Mouse (Mus musculus): ENCODE measurements at regions not wholly inside any gene's neighbourhood (a gene's known extent, or its start where the extent isn't known, plus 50 kb on each side); places are given as distances from the start of the nearest gene placed in this dataset.
"Not testable (repeated sequence)": the region's sequence is repeated elsewhere in the genome, so short reads cannot be mapped to it uniquely, and the experiment has no call there.

- WGBS = 90% methylated on average over 2 of the region's 2 CpGs
- ATAC-seq (ENCODE audit: insufficient number of reproducible peaks, low FRiP score, low TSS enrichment, low read depth) (no peak), DNase-seq (ENCODE audit: low spot score) (no peak)
- H3K27me3 ChIP-seq (ENCODE audit: control insufficient read depth, insufficient read depth, low read length) = no peaks in the 10 kb centered on the region
- H3K27ac ChIP-seq (replicated peaks; ENCODE audit: low read depth, low read length) = no peak overlapping the region
- no peaks in the 10 kb centered on the region for H3K4me1 ChIP-seq (ENCODE audit: control insufficient read depth, insufficient read depth, low read length)
- H3K9me3 ChIP-seq (ENCODE audit: control insufficient read depth, low read length) = no peaks in the 10 kb centered on the region
- no peaks in the 10 kb centered on the region for H3K36me3 ChIP-seq (ENCODE audit: control insufficient read depth, insufficient read depth, low read length)
- H3K4me2 ChIP-seq (ENCODE audit: low read depth, severe bottlenecking) = no peak overlapping the region
- H3K4me3 ChIP-seq (ENCODE audit: low read depth, low read length) = no peak overlapping the region
- no peak overlapping the region for H3K9ac ChIP-seq (ENCODE audit: low read length)
Measured at GRCm38 (mm10) chr1:108102607-108103006, 512.8 kb downstream of the Serpinb8 start.

- Histone ChIP-seq H3K4me3 (ENCODE audit: low read depth, low read length) (no peak overlapping the region), H3K4me1 (ENCODE audit: control insufficient read depth, insufficient read depth, low read length) (no peaks in the 10 kb centered on the region), H3K9me3 (ENCODE audit: control insufficient read depth, low read length) (no peaks in the 10 kb centered on the region), H3K27ac (replicated peaks; ENCODE audit: low read depth, low read length) (no peak overlapping the region), H3K27me3 (ENCODE audit: control insufficient read depth, insufficient read depth, low read length) (no peaks in the 10 kb centered on the region), H3K4me2 (ENCODE audit: low read depth, severe bottlenecking) (no peak overlapping the region), H3K9ac (ENCODE audit: low read length) (no peak overlapping the region), H3K36me3 (ENCODE audit: control insufficient read depth, insufficient read depth, low read length) (no peaks in the 10 kb centered on the region)
- no peak for ATAC-seq (ENCODE audit: insufficient number of reproducible peaks, low FRiP score, low TSS enrichment, low read depth)
- no peak for DNase-seq (ENCODE audit: low spot score)
Measured at GRCm38 (mm10) chr1:108110984-108111383, 521.2 kb downstream of the Serpinb8 start.

GRCm38 (mm10) chr1:108127393-108127792 is 537.6 kb downstream of the Serpinb8 start:
- H3K4me1 ChIP-seq (ENCODE audit: control insufficient read depth, insufficient read depth, low read length) = no peaks in the 10 kb centered on the region
- no peaks in the 10 kb centered on the region for H3K36me3 ChIP-seq (ENCODE audit: control insufficient read depth, insufficient read depth, low read length)
- H3K27ac ChIP-seq (replicated peaks; ENCODE audit: low read depth, low read length) = no peak overlapping the region
- H3K27me3 ChIP-seq (ENCODE audit: control insufficient read depth, insufficient read depth, low read length) = no peaks in the 10 kb centered on the region
- no peaks in the 10 kb centered on the region for H3K9me3 ChIP-seq (ENCODE audit: control insufficient read depth, low read length)
- DNase-seq (ENCODE audit: low spot score) (no peak), ATAC-seq (ENCODE audit: insufficient number of reproducible peaks, low FRiP score, low TSS enrichment, low read depth) (no peak)
- no peak overlapping the region for H3K4me2 ChIP-seq (ENCODE audit: low read depth, severe bottlenecking)
- 89% methylated on average over 4 of the region's 4 CpGs for WGBS
- no peak overlapping the region for H3K4me3 ChIP-seq (ENCODE audit: low read depth, low read length)
- no peak overlapping the region for H3K9ac ChIP-seq (ENCODE audit: low read length)

- WGBS = 88% methylated on average over 1 of the region's 1 CpGs
- Histone ChIP-seq H3K27ac (replicated peaks; ENCODE audit: low read depth, low read length) (no peak overlapping the region), H3K4me2 (ENCODE audit: low read depth, severe bottlenecking) (no peak overlapping the region), H3K9me3 (ENCODE audit: control insufficient read depth, low read length) (no peaks in the 10 kb centered on the region), H3K9ac (ENCODE audit: low read length) (no peak overlapping the region), H3K4me1 (ENCODE audit: control insufficient read depth, insufficient read depth, low read length) (no peaks in the 10 kb centered on the region), H3K4me3 (ENCODE audit: low read depth, low read length) (no peak overlapping the region), H3K36me3 (ENCODE audit: control insufficient read depth, insufficient read depth, low read length) (no peaks in the 10 kb centered on the region), H3K27me3 (ENCODE audit: control insufficient read depth, insufficient read depth, low read length) (no peaks in the 10 kb centered on the region)
- DNase-seq (ENCODE audit: low spot score) (no peak), ATAC-seq (ENCODE audit: insufficient number of reproducible peaks, low FRiP score, low TSS enrichment, low read depth) (no peak)
Measured at GRCm38 (mm10) chr1:108132006-108132405, 542.2 kb downstream of the Serpinb8 start.

- not testable (repeated sequence) for H3K36me3 ChIP-seq (ENCODE audit: control insufficient read depth, insufficient read depth, low read length); H3K4me3 ChIP-seq (ENCODE audit: low read depth, low read length); DNase-seq (ENCODE audit: low spot score); H3K9me3 ChIP-seq (ENCODE audit: control insufficient read depth, low read length); H3K4me1 ChIP-seq (ENCODE audit: control insufficient read depth, insufficient read depth, low read length); H3K4me2 ChIP-seq (ENCODE audit: low read depth, severe bottlenecking); ATAC-seq (ENCODE audit: insufficient number of reproducible peaks, low FRiP score, low TSS enrichment, low read depth); H3K27ac ChIP-seq (replicated peaks; ENCODE audit: low read depth, low read length); H3K27me3 ChIP-seq (ENCODE audit: control insufficient read depth, insufficient read depth, low read length); H3K9ac ChIP-seq (ENCODE audit: low read length)
- 77% methylated on average over 5 of the region's 5 CpGs for WGBS
Measured at GRCm38 (mm10) chr1:108135346-108135745, 545.5 kb downstream of the Serpinb8 start.

GRCm38 (mm10) chr1:108144114-108144513 is 554.3 kb downstream of the Serpinb8 start:
- H3K9me3 ChIP-seq (ENCODE audit: control insufficient read depth, low read length) = no peaks in the 10 kb centered on the region
- H3K36me3 ChIP-seq (ENCODE audit: control insufficient read depth, insufficient read depth, low read length) = no peaks in the 10 kb centered on the region
- 76% methylated on average over 1 of the region's 1 CpGs for WGBS

GRCm38 (mm10) chr1:108181350-108182167 is 591.8 kb downstream of the Serpinb8 start:
- Histone ChIP-seq H3K4me1 (ENCODE audit: control insufficient read depth, insufficient read depth, low read length) (no peaks in the 10 kb centered on the region), H3K27ac (replicated peaks; ENCODE audit: low read depth, low read length) (no peak overlapping the region), H3K9me3 (ENCODE audit: control insufficient read depth, low read length) (no peaks in the 10 kb centered on the region), H3K4me2 (ENCODE audit: low read depth, severe bottlenecking) (no peak overlapping the region), H3K4me3 (ENCODE audit: low read depth, low read length) (no peak overlapping the region), H3K27me3 (ENCODE audit: control insufficient read depth, insufficient read depth, low read length) (no peaks in the 10 kb centered on the region), H3K9ac (ENCODE audit: low read length) (no peak overlapping the region), H3K36me3 (ENCODE audit: control insufficient read depth, insufficient read depth, low read length) (no peaks in the 10 kb centered on the region)
- ATAC-seq (ENCODE audit: insufficient number of reproducible peaks, low FRiP score, low TSS enrichment, low read depth) = no peak
- no peak for DNase-seq (ENCODE audit: low spot score)
- WGBS = 21% methylated on average over 3 of the region's 3 CpGs

More at GRCm38 (mm10) chr1:108144114-108144513, 554.3 kb downstream of the Serpinb8 start:
- Histone ChIP-seq H3K9ac (ENCODE audit: low read length) (no peak overlapping the region), H3K27ac (replicated peaks; ENCODE audit: low read depth, low read length) (no peak overlapping the region), H3K4me2 (ENCODE audit: low read depth, severe bottlenecking) (no peak overlapping the region), H3K4me3 (ENCODE audit: low read depth, low read length) (no peak overlapping the region), H3K27me3 (ENCODE audit: control insufficient read depth, insufficient read depth, low read length) (no peaks in the 10 kb centered on the region), H3K4me1 (ENCODE audit: control insufficient read depth, insufficient read depth, low read length) (no peaks in the 10 kb centered on the region)
- DNase-seq (ENCODE audit: low spot score) (no peak), ATAC-seq (ENCODE audit: insufficient number of reproducible peaks, low FRiP score, low TSS enrichment, low read depth) (no peak)

GRCm38 (mm10) chr1:108182168-108182539 is 592.3 kb downstream of the Serpinb8 start:
- Histone ChIP-seq H3K36me3 (ENCODE audit: control insufficient read depth, insufficient read depth, low read length) (no peaks in the 10 kb centered on the region), H3K27ac (replicated peaks; ENCODE audit: low read depth, low read length) (no peak overlapping the region), H3K27me3 (ENCODE audit: control insufficient read depth, insufficient read depth, low read length) (no peaks in the 10 kb centered on the region), H3K4me2 (ENCODE audit: low read depth, severe bottlenecking) (no peak overlapping the region), H3K9ac (ENCODE audit: low read length) (no peak overlapping the region), H3K4me1 (ENCODE audit: control insufficient read depth, insufficient read depth, low read length) (no peaks in the 10 kb centered on the region), H3K9me3 (ENCODE audit: control insufficient read depth, low read length) (no peaks in the 10 kb centered on the region), H3K4me3 (ENCODE audit: low read depth, low read length) (no peak overlapping the region)
- DNase-seq (ENCODE audit: low spot score) (no peak), ATAC-seq (ENCODE audit: insufficient number of reproducible peaks, low FRiP score, low TSS enrichment, low read depth) (no peak)
- 58% methylated on average over 4 of the region's 4 CpGs for WGBS

- no peaks in the 10 kb centered on the region for H3K36me3 ChIP-seq (ENCODE audit: control insufficient read depth, insufficient read depth, low read length)
- no peak overlapping the region for H3K9ac ChIP-seq (ENCODE audit: low read length)
- WGBS = 68% methylated on average over 1 of the region's 1 CpGs
- H3K27me3 ChIP-seq (ENCODE audit: control insufficient read depth, insufficient read depth, low read length) = no peaks in the 10 kb centered on the region
- no peak overlapping the region for H3K4me3 ChIP-seq (ENCODE audit: low read depth, low read length)
- no peak for ATAC-seq (ENCODE audit: insufficient number of reproducible peaks, low FRiP score, low TSS enrichment, low read depth)
- H3K9me3 ChIP-seq (ENCODE audit: control insufficient read depth, low read length) = no peaks in the 10 kb centered on the region
- H3K4me1 ChIP-seq (ENCODE audit: control insufficient read depth, insufficient read depth, low read length) = no peaks in the 10 kb centered on the region
- no peak overlapping the region for H3K4me2 ChIP-seq (ENCODE audit: low read depth, severe bottlenecking)
- DNase-seq (ENCODE audit: low spot score) = no peak
- no peak overlapping the region for H3K27ac ChIP-seq (replicated peaks; ENCODE audit: low read depth, low read length)
Measured at GRCm38 (mm10) chr1:108224047-108224446, 634.2 kb downstream of the Serpinb8 start.

Measured in limb, embryonic 11.5 days (tissue).